Mouse (Mus musculus): Measurements from ENCODE around the gene Zfhx3. TPM values are rescaled to one million over a fixed set of nuclear protein-coding genes. Genes with fewer than 3 reads are reported as not detected.

Zfhx3 gene
- polyA plus RNA-seq, 1 experiment = 14.0 TPM

DNA sequence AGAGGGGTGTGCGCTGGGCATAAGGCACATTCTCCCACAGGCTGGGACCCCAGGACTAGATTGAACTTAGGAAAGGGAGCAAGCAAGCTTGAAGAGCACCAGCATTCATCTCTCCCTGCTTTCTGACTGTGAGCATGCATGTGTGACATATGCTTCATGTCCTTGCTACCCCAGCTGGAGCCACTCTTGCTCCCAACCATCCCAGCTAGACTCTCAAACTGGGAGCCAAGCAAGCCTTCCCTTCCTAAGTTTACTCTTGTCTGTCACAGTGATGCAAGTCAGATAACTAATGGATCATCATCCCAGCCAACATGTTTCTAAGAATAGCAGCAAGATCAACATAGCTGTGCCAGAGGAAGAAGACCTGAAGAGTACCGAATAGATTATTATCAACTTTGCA, 335.5 kb downstream of the Zfhx3 start:
- Histone ChIP-seq H3K36me3 (ENCODE audit: control insufficient read depth, insufficient read depth, low read length, poor library complexity, severe bottlenecking) (no peaks in the 10 kb centered on the region), H3K27ac (ENCODE audit: insufficient read depth, low read length) (no peak overlapping the region), H3K27me3 (ENCODE audit: control insufficient read depth, insufficient read depth, low read length, poor library complexity, severe bottlenecking) (no peaks in the 10 kb centered on the region), H3K9ac (ENCODE audit: low read depth, poor library complexity, severe bottlenecking) (no peak overlapping the region), H3K9me3 (replicated peaks; ENCODE audit: control insufficient read depth, insufficient read depth, low read length, poor library complexity, severe bottlenecking) (no peaks in the 10 kb centered on the region), H3K4me1 (ENCODE audit: control insufficient read depth, insufficient read depth, low read length) (no peaks in the 10 kb centered on the region), H3K4me3 (ENCODE audit: low read depth, low read length) (no peak overlapping the region)
- no peak for TF ChIP-seq EP300 (IDR thresholded peaks at IDR 0.05; ENCODE audit: insufficient read depth, low read depth, low read length)
- TF ChIP-seq POLR2A (IDR thresholded peaks at IDR 0.05; ENCODE audit: insufficient read depth, low read length) = no peak
- TF ChIP-seq CTCF (IDR thresholded peaks at IDR 0.05; ENCODE audit: low read depth, low read length) = no peak

DNA sequence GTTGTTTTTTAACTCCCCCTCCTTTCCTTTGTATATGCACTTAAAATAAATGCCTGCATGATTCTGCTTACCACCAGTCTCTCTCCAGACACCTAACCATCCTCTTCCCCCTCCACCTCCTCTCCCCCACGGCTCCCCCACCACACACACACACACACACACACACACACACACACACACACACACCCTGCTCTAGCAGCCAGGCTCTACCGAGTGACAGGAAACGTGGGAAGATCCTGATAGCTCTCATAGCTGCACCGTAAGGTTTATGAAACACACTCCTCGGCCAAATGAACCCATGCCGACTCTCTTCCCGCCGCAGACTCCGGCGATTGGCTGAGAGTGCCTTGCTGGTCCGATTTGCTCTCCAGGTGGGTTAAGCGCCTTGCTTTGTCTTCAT, 339.5 kb downstream of the Zfhx3 start:
- Histone ChIP-seq H3K9ac (ENCODE audit: low read depth, poor library complexity, severe bottlenecking) (no peak overlapping the region), H3K36me3 (ENCODE audit: control insufficient read depth, insufficient read depth, low read length, poor library complexity, severe bottlenecking) (no peaks in the 10 kb centered on the region), H3K27ac (ENCODE audit: insufficient read depth, low read length) (no peak overlapping the region), H3K4me1 (ENCODE audit: control insufficient read depth, insufficient read depth, low read length) (no peaks in the 10 kb centered on the region), H3K4me3 (ENCODE audit: low read depth, low read length) (no peak overlapping the region), H3K27me3 (ENCODE audit: control insufficient read depth, insufficient read depth, low read length, poor library complexity, severe bottlenecking) (no peaks in the 10 kb centered on the region), H3K9me3 (replicated peaks; ENCODE audit: control insufficient read depth, insufficient read depth, low read length, poor library complexity, severe bottlenecking) (no peaks in the 10 kb centered on the region)
- TF ChIP-seq EP300 (IDR thresholded peaks at IDR 0.05; ENCODE audit: insufficient read depth, low read depth, low read length) (no peak), POLR2A (IDR thresholded peaks at IDR 0.05; ENCODE audit: insufficient read depth, low read length) (no peak), CTCF (IDR thresholded peaks at IDR 0.05; ENCODE audit: low read depth, low read length) (no peak)

DNA sequence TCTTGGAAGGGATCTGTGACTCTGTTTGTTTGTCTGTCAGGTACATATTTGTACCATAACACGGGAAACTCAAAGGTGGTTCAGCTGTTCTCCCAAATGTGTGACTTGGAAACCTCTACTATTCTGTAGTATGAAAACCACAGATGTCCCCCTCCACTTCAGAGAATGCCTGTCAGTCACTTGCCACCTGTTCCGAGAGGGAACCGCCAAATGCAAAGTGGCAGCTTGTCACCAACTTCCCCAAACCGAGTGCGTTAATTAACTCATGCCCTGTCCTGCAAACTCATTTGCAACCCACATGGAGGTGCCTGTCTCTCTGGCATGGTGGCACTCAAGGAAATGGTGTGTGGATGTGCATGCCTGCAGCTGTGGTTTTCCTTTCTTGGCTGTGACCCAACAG, 343.7 kb downstream of the Zfhx3 start:
- TF ChIP-seq POLR2A (IDR thresholded peaks at IDR 0.05; ENCODE audit: insufficient read depth, low read length) = no peak
- no peak for TF ChIP-seq EP300 (IDR thresholded peaks at IDR 0.05; ENCODE audit: insufficient read depth, low read depth, low read length)
- TF ChIP-seq CTCF (IDR thresholded peaks at IDR 0.05; ENCODE audit: low read depth, low read length) = no peak
- no peaks in the 10 kb centered on the region for H3K36me3 ChIP-seq (ENCODE audit: control insufficient read depth, insufficient read depth, low read length, poor library complexity, severe bottlenecking)

DNA sequence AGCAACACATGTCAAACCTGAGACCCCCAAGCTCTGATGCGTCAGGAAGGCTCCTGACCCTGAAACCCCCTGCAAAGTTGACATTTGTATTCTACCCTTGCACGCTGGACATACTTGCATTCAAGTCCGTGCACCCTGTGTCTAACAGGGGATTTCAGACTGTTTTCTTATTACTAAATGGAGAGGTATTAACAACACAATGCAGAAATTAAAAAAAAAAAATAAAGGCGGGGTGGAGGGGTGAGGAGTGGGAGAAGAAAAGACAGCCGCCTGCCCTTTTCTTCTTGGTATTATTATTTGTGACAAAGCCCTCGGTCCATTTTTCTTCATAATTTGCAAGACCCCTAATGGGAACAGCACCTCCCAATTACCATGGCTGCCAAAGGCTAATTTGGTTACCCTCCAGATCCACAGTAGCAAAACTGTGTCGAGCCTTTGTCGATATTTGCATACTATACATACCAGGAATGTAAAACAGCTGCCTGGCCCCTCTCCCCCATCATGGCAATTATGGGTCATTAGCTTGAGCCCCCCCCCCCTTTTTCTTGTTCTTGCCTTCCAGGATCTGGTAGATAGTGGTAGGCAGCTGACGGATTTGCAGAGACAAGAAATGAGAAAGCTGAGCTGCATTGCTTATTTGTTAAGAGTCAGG, 358.6 kb downstream of the Zfhx3 start:
- no peak overlapping the region for H3K27ac ChIP-seq (ENCODE audit: insufficient read depth, low read length)
- no peak overlapping the region for H3K4me3 ChIP-seq (ENCODE audit: low read depth, low read length)
- TF ChIP-seq CTCF (IDR thresholded peaks at IDR 0.05; ENCODE audit: low read depth, low read length) (no peak), POLR2A (IDR thresholded peaks at IDR 0.05; ENCODE audit: insufficient read depth, low read length) (no peak), EP300 (IDR thresholded peaks at IDR 0.05; ENCODE audit: insufficient read depth, low read depth, low read length) (no peak)

More for the DNA sequence above, 343.7 kb downstream of the Zfhx3 start:
- H3K9ac ChIP-seq (ENCODE audit: low read depth, poor library complexity, severe bottlenecking) = no peak overlapping the region
- H3K9me3 ChIP-seq (replicated peaks; ENCODE audit: control insufficient read depth, insufficient read depth, low read length, poor library complexity, severe bottlenecking) = no peaks in the 10 kb centered on the region
- no peaks in the 10 kb centered on the region for H3K27me3 ChIP-seq (ENCODE audit: control insufficient read depth, insufficient read depth, low read length, poor library complexity, severe bottlenecking)
- H3K4me1 ChIP-seq (ENCODE audit: control insufficient read depth, insufficient read depth, low read length) = no peaks in the 10 kb centered on the region
- H3K4me3 ChIP-seq (ENCODE audit: low read depth, low read length) = no peak overlapping the region
- no peak overlapping the region for H3K27ac ChIP-seq (ENCODE audit: insufficient read depth, low read length)

DNA sequence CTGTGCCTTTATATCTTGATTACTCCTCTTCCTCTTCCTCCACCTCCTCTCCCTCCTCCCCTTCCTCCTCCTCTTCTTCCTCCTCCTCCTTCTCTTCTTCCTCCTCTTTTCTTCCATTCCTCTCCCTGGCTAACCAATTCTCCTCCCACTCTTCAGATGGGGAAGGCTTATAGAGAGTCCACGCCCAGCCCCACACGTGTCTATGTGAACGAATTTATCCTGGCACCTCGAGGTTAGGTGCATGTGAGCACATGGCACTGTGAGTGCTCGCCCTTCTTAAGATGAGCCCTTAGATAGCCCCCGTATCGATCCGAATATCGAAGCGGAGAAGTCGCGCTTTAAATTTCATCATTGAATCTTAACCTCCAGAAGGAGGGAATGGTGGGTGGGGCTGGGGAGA, 359.2 kb downstream of the Zfhx3 start:
- H3K27me3 ChIP-seq (ENCODE audit: control insufficient read depth, insufficient read depth, low read length, poor library complexity, severe bottlenecking) = no peaks in the 10 kb centered on the region; the same call in 1 of the 2 replicates
- no peak overlapping the region for H3K9ac ChIP-seq (ENCODE audit: low read depth, poor library complexity, severe bottlenecking)
- H3K36me3 ChIP-seq (ENCODE audit: control insufficient read depth, insufficient read depth, low read length, poor library complexity, severe bottlenecking) = no peaks in the 10 kb centered on the region
- TF ChIP-seq EP300 (IDR thresholded peaks at IDR 0.05; ENCODE audit: insufficient read depth, low read depth, low read length) (no peak), POLR2A (IDR thresholded peaks at IDR 0.05; ENCODE audit: insufficient read depth, low read length) (no peak), CTCF (IDR thresholded peaks at IDR 0.05; ENCODE audit: low read depth, low read length) (no peak)
- no peaks in the 10 kb centered on the region for H3K4me1 ChIP-seq (ENCODE audit: control insufficient read depth, insufficient read depth, low read length)
- H3K4me3 ChIP-seq (ENCODE audit: low read depth, low read length) = no peak overlapping the region
- no peak overlapping the region for H3K27ac ChIP-seq (ENCODE audit: insufficient read depth, low read length)
- H3K9me3 ChIP-seq (replicated peaks; ENCODE audit: control insufficient read depth, insufficient read depth, low read length, poor library complexity, severe bottlenecking) = no peaks in the 10 kb centered on the region

More for the DNA sequence above, 358.6 kb downstream of the Zfhx3 start:
- no peaks in the 10 kb centered on the region for H3K4me1 ChIP-seq (ENCODE audit: control insufficient read depth, insufficient read depth, low read length)
- no peaks in the 10 kb centered on the region for H3K9me3 ChIP-seq (replicated peaks; ENCODE audit: control insufficient read depth, insufficient read depth, low read length, poor library complexity, severe bottlenecking)
- no peaks in the 10 kb centered on the region; the same call in 1 of the 2 replicates for H3K27me3 ChIP-seq (ENCODE audit: control insufficient read depth, insufficient read depth, low read length, poor library complexity, severe bottlenecking)
- no peaks in the 10 kb centered on the region for H3K36me3 ChIP-seq (ENCODE audit: control insufficient read depth, insufficient read depth, low read length, poor library complexity, severe bottlenecking)
- H3K9ac ChIP-seq (ENCODE audit: low read depth, poor library complexity, severe bottlenecking) = no peak overlapping the region

DNA sequence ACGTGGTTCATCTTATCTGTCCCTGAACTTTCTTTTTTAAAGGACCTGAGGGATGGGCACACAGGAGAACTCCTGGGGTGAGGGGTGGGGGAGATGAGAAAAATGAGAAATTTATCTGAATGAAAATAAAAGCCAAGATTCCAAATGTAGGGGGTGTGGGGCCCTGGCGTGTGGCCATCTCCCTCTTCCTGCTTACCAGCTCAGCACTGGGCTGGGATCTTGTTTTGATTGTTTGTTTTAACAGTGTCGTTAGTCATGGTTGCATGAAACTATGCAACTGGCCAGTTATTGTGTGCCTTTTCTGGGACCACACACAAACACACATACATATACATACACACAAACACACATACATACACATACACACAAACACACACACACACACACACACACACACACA, 362.9 kb downstream of the Zfhx3 start:
- Histone ChIP-seq H3K9me3 (replicated peaks; ENCODE audit: control insufficient read depth, insufficient read depth, low read length, poor library complexity, severe bottlenecking) (no peaks in the 10 kb centered on the region), H3K4me1 (ENCODE audit: control insufficient read depth, insufficient read depth, low read length) (no peaks in the 10 kb centered on the region), H3K27me3 (ENCODE audit: control insufficient read depth, insufficient read depth, low read length, poor library complexity, severe bottlenecking) (no peaks in the 10 kb centered on the region; the same call in 1 of the 2 replicates), H3K4me3 (ENCODE audit: low read depth, low read length) (no peak overlapping the region), H3K27ac (ENCODE audit: insufficient read depth, low read length) (no peak overlapping the region), H3K9ac (ENCODE audit: low read depth, poor library complexity, severe bottlenecking) (no peak overlapping the region), H3K36me3 (ENCODE audit: control insufficient read depth, insufficient read depth, low read length, poor library complexity, severe bottlenecking) (no peaks in the 10 kb centered on the region)
- TF ChIP-seq POLR2A (IDR thresholded peaks at IDR 0.05; ENCODE audit: insufficient read depth, low read length) (no peak), EP300 (IDR thresholded peaks at IDR 0.05; ENCODE audit: insufficient read depth, low read depth, low read length) (no peak), CTCF (IDR thresholded peaks at IDR 0.05; ENCODE audit: low read depth, low read length) (no peak)
